Mouse (Mus musculus) midbrain, embryonic 10.5 days (tissue): ENCODE results near the gene Cdk5rap3. TPM values are rescaled to one million over a fixed set of nuclear protein-coding genes. Genes with fewer than 3 reads are reported as not detected.
A peak's percentile ranks its signal among the peaks of the same experiment; 100 is the strongest.

Experiments
- DNase-seq: peaks from one replicate; pipeline ENCODE4 v3.0.0-alpha.2; 2017; ENCODE audit warnings: low spot score
- H3K27ac ChIP-seq: fragments of 300-500 bp; sonication (generic); replicated peaks from 2 replicates; pipeline ENCODE4 v1.5.1; 2016; ENCODE audit warnings: mild to moderate bottlenecking
- H3K27me3 ChIP-seq: fragments of 300-500 bp; sonication (generic); 2 replicates; pipeline ENCODE4 v1.6.1; 2016; ENCODE audit warnings: low read depth, mild to moderate bottlenecking; ENCODE audit not compliant: poor library complexity, severe bottlenecking
- H3K36me3 ChIP-seq: fragments of 300-500 bp; sonication (generic); 2 replicates; pipeline ENCODE4 v1.6.1; 2016; ENCODE audit warnings: mild to moderate bottlenecking, moderate library complexity
- H3K4me1 ChIP-seq: fragments of 300-500 bp; sonication (generic); 2 replicates; pipeline ENCODE4 v1.6.1; 2016
- H3K4me3 ChIP-seq: fragments of 300-500 bp; sonication (generic); 2 replicates; pipeline ENCODE4 v1.5.1; 2016; ENCODE audit warnings: mild to moderate bottlenecking, moderate library complexity
- H3K9me3 ChIP-seq: fragments of 300-500 bp; sonication (generic); replicated peaks from 2 replicates; pipeline ENCODE4 v1.6.1; 2016; ENCODE audit warnings: mild to moderate bottlenecking
- WGBS: fragments of 180-500 bp; shearing (Covaris S2); methylation state at CpG from one replicate; pipeline ENCODE4 v1.1.7; 2016; 5-methylcytosine and 5-hydroxymethylcytosine counted together
- polyA plus RNA-seq: library from polyadenylated mRNA; unstranded; fragments of >200 nt; fragmentation: Nextera tagmentation; extraction: Ambion mirVana; gene quantifications from 2 replicates; pipeline ENCODE4 v1.2.1, GENCODE M21; 2016

Cdk5rap3 gene
- polyA plus RNA-seq, 1 experiment from 2014 or later: 120 TPM

- DNase-seq: no peak
- Histone ChIP-seq H3K27ac (no peak overlapping the region; the same call in 1 of the 2 replicates), H3K36me3 (no peaks in the 10 kb centered on the region), H3K4me1 (peaks cover 21% of the 10 kb centered on the region), H3K27me3 (peaks cover 34% of the 10 kb centered on the region), H3K4me3 (no peak overlapping the region), H3K9me3 (no peaks in the 10 kb centered on the region)
- WGBS: 15% methylated on average over 13 of the region's 13 CpGs
Observed at GRCm38 (mm10) chr11:96929096-96929765, 12.9 kb upstream of the Cdk5rap3 start.

- no peak overlapping the region; the same call in 1 of the 2 replicates for H3K27ac ChIP-seq
Observed at GRCm38 (mm10) chr11:96928691-96929090, 12.4 kb upstream of the Cdk5rap3 start.

GRCm38 (mm10) chr11:96928088-96928487 is 11.8 kb upstream of the Cdk5rap3 start, which contains the start of gene Prr15l:
TSS of gene Prr15l (plus strand) at chr11:96928104.
- Histone ChIP-seq H3K9me3 (no peaks in the 10 kb centered on the region), H3K36me3 (no peaks in the 10 kb centered on the region), H3K4me1 (peaks cover 20% of the 10 kb centered on the region), H3K4me3 (no peak within 1 kb of the TSS), H3K27ac (no peak within 1 kb of the TSS; the same call in 1 of the 2 replicates), H3K27me3 (peaks cover 34% of the 10 kb centered on the region)
- WGBS: 68% methylated on average over 2 of the region's 2 CpGs
- no peak for DNase-seq

More at GRCm38 (mm10) chr11:96928691-96929090, 12.4 kb upstream of the Cdk5rap3 start:
- 12% methylated on average over 5 of the region's 5 CpGs for WGBS
- Histone ChIP-seq H3K4me3 (no peak overlapping the region), H3K9me3 (no peaks in the 10 kb centered on the region), H3K36me3 (no peaks in the 10 kb centered on the region), H3K27me3 (peaks cover 34% of the 10 kb centered on the region), H3K4me1 (peaks cover 20% of the 10 kb centered on the region)
- DNase-seq: no peak

- Histone ChIP-seq H3K27me3 (peaks cover 34% of the 10 kb centered on the region), H3K36me3 (no peaks in the 10 kb centered on the region), H3K4me3 (no peak overlapping the region), H3K27ac (no peak overlapping the region), H3K9me3 (no peaks in the 10 kb centered on the region), H3K4me1 (peaks cover 16% of the 10 kb centered on the region)
- 82% methylated on average over 5 of the region's 5 CpGs for WGBS
- no peak for DNase-seq
Observed at GRCm38 (mm10) chr11:96926587-96926986, 10.3 kb upstream of the Cdk5rap3 start.

GRCm38 (mm10) chr11:96925469-96926148 is 9.3 kb upstream of the Cdk5rap3 start:
- H3K27ac ChIP-seq: no peak overlapping the region
- H3K4me3 ChIP-seq: no peak overlapping the region
- WGBS: 86% methylated on average over 12 of the region's 12 CpGs
- peaks cover 36% of the 10 kb centered on the region for H3K27me3 ChIP-seq
- no peaks in the 10 kb centered on the region for H3K36me3 ChIP-seq
- DNase-seq: no peak
- no peaks in the 10 kb centered on the region for H3K9me3 ChIP-seq
- H3K4me1 ChIP-seq: peaks cover 16% of the 10 kb centered on the region

- Histone ChIP-seq H3K27me3 (peaks cover 30% of the 10 kb centered on the region), H3K9me3 (no peaks in the 10 kb centered on the region), H3K36me3 (no peaks in the 10 kb centered on the region), H3K4me3 (no peak overlapping the region), H3K27ac (no peak overlapping the region), H3K4me1 (peaks cover 15% of the 10 kb centered on the region)
- no peak for DNase-seq
- 86% methylated on average over 11 of the region's 11 CpGs for WGBS
Observed at GRCm38 (mm10) chr11:96924861-96925260, 8.6 kb upstream of the Cdk5rap3 start.

- H3K4me3 ChIP-seq: no peak overlapping the region
- no peak overlapping the region for H3K27ac ChIP-seq
- peaks cover 9% of the 10 kb centered on the region for H3K27me3 ChIP-seq
- H3K4me1 ChIP-seq: peaks cover 19% of the 10 kb centered on the region
- no peak for DNase-seq
- 0 out of 2 replicates have a peak, but pooled peaks cover under 1% of the 10 kb centered on the region for H3K36me3 ChIP-seq
- H3K9me3 ChIP-seq: no peaks in the 10 kb centered on the region
- 59% methylated on average over 6 of the region's 6 CpGs for WGBS
Observed at GRCm38 (mm10) chr11:96919003-96919402, 2.7 kb upstream of the Cdk5rap3 start.

- Histone ChIP-seq H3K4me3 (no peak overlapping the region), H3K36me3 (peaks cover 16% of the 10 kb centered on the region), H3K4me1 (peaks cover 23% of the 10 kb centered on the region), H3K27me3 (peaks cover 9% of the 10 kb centered on the region), H3K9me3 (no peaks in the 10 kb centered on the region), H3K27ac (peak overlapping the region; percentile 38; the same call in 1 of the 2 replicates)
- WGBS: 83% methylated on average over 6 of the region's 6 CpGs
- DNase-seq: no peak
Observed at GRCm38 (mm10) chr11:96917415-96917814, 1.1 kb upstream of the Cdk5rap3 start.

GRCm38 (mm10) chr11:96916885-96917396 is 645 bp upstream of the Cdk5rap3 start:
- Histone ChIP-seq H3K9me3 (no peaks in the 10 kb centered on the region), H3K27me3 (peaks cover 9% of the 10 kb centered on the region), H3K4me3 (peak overlapping the region; percentile 87), H3K36me3 (peaks cover 21% of the 10 kb centered on the region), H3K27ac (peak overlapping the region; percentile 90), H3K4me1 (peaks cover 23% of the 10 kb centered on the region)
- no peak for DNase-seq
- 35% methylated on average over 13 of the region's 13 CpGs for WGBS

- peaks cover 60% of the 10 kb centered on the region for H3K36me3 ChIP-seq
- H3K4me1 ChIP-seq: peaks cover 54% of the 10 kb centered on the region
- H3K9me3 ChIP-seq: no peaks in the 10 kb centered on the region
- DNase-seq: no peak
- peaks cover 4% of the 10 kb centered on the region; the same call in 1 of the 2 replicates for H3K27me3 ChIP-seq
- H3K27ac ChIP-seq: peak overlapping the region; percentile 52; the same call in 1 of the 2 replicates
- no peak overlapping the region for H3K4me3 ChIP-seq
- WGBS: 94% methylated on average over 11 of the region's 11 CpGs
Observed at GRCm38 (mm10) chr11:96912682-96913081, 3.6 kb downstream of the Cdk5rap3 start.

GRCm38 (mm10) chr11:96910003-96910402 is 6.3 kb downstream of the Cdk5rap3 start:
- Histone ChIP-seq H3K36me3 (peaks cover 78% of the 10 kb centered on the region), H3K4me3 (no peak overlapping the region), H3K4me1 (peaks cover 66% of the 10 kb centered on the region), H3K27ac (peak overlapping the region; percentile 90), H3K9me3 (no peaks in the 10 kb centered on the region), H3K27me3 (no peaks in the 10 kb centered on the region)
- peak; percentile 88 for DNase-seq
- WGBS: 27% methylated on average over 7 of the region's 7 CpGs

GRCm38 (mm10) chr11:96908594-96908993 is 7.7 kb downstream of the Cdk5rap3 start:
- Histone ChIP-seq H3K27me3 (no peaks in the 10 kb centered on the region), H3K36me3 (peaks cover 73% of the 10 kb centered on the region), H3K4me1 (peaks cover 70% of the 10 kb centered on the region), H3K4me3 (no peak overlapping the region), H3K9me3 (no peaks in the 10 kb centered on the region), H3K27ac (peak overlapping the region; percentile 90)
- no peak for DNase-seq
- WGBS: 92% methylated on average over 12 of the region's 12 CpGs
